Mouse (Mus musculus) kidney, postnatal 0 days (tissue): ENCODE measurements at regions not wholly inside any gene's neighbourhood (a gene's known extent, or its start where the extent isn't known, plus 50 kb on each side); places are given as distances from the start of the nearest gene placed in this dataset.

Experiments used
- ATAC-seq: fragments of 200-750 bp; cut with Nextera tagmentation; replicated peaks from 2 replicates; pipeline ENCODE4 v1.8.0; 2017; ENCODE audit warnings: low read depth, moderate number of reproducible peaks, moderate TSS enrichment, moderate library complexity; ENCODE audit not compliant: low FRiP score
- DNase-seq: peaks from one replicate; pipeline ENCODE4 v3.0.0-alpha.2; 2016; ENCODE audit warnings: low spot score
- H3K27ac ChIP-seq: fragments of 300-500 bp; sonication (generic); 2 replicates; pipeline ENCODE4 v1.5.1; 2014; ENCODE audit warnings: mild to moderate bottlenecking
- H3K27me3 ChIP-seq: fragments of 300-500 bp; sonication (generic); 2 replicates; pipeline ENCODE4 v1.6.1; 2014; ENCODE audit warnings: low read length, mixed read lengths; ENCODE audit not compliant: insufficient read depth
- H3K36me3 ChIP-seq: fragments of 300-500 bp; sonication (generic); 2 replicates; pipeline ENCODE4 v1.6.1; 2014; ENCODE audit warnings: low read length, mixed read lengths; ENCODE audit not compliant: insufficient read depth
- H3K4me1 ChIP-seq: fragments of 300-500 bp; sonication (generic); replicated peaks from 2 replicates; pipeline ENCODE4 v1.6.1; 2014; ENCODE audit warnings: antibody characterized with exemption, low read length, mixed read lengths; ENCODE audit not compliant: insufficient read depth
- H3K4me2 ChIP-seq: fragments of 300-500 bp; sonication (generic); 2 replicates; pipeline ENCODE4 v1.6.1; 2014; ENCODE audit warnings: mild to moderate bottlenecking, low read length, moderate library complexity, mixed read lengths
- H3K4me3 ChIP-seq: fragments of 300-500 bp; sonication (generic); replicated peaks from 2 replicates; pipeline ENCODE4 v1.5.1; 2014; ENCODE audit warnings: low read depth, low read length
- H3K9ac ChIP-seq: fragments of 300-500 bp; sonication (generic); 2 replicates; pipeline ENCODE4 v1.6.1; 2014; ENCODE audit warnings: low read depth, low read length
- H3K9me3 ChIP-seq: fragments of 300-500 bp; sonication (generic); replicated peaks from 2 replicates; pipeline ENCODE4 v1.6.1; 2016; ENCODE audit warnings: low read length, inconsistent platforms, mixed read lengths
- CTCF ChIP-seq: IDR thresholded peaks from 2 replicates; pipeline ENCODE4 v1.5.1; 2016; ENCODE audit warnings: antibody characterized with exemption, low read depth, mild to moderate bottlenecking, moderate library complexity
- WGBS: fragments of 180-500 bp; shearing (Covaris S2); extraction: QIAGEN DNeasy Blood & Tissue Kit; methylation state at CpG from one replicate; pipeline ENCODE4 v1.1.7; 2014; 5-methylcytosine and 5-hydroxymethylcytosine counted together

DNA sequence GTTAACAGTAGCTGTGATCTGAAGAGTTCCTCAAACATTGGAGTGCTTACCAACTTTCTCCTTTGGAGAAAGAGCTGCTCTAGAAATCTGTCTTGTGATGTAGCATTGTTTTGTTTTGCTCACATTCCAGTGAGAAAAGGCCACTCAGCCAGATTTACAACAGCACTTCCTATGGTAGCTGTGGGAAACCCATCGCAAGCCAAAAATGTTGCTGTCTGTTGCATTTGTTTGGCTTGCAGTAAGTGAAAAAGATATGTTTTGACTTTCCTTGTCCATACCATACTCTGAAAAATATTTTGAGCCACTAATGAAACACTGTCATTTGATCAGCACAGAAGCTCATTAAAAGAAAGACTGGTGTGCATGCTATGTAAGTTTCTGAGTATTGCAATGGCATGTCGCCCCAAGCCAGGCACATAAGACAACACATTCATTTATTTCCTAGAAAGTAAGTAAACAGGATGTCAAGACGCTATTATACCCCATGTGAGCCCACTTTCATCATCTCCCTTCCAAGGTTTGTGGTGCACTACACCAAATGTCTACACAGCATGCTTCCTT lies 66.2 kb downstream of the Car2 start:
- Histone ChIP-seq H3K27me3 (no peaks in the 10 kb centered on the region), H3K9me3 (no peaks in the 10 kb centered on the region), H3K4me1 (0 out of 2 replicates have a peak, but pooled peaks cover 2% of the 10 kb centered on the region), H3K4me3 (no peak overlapping the region), H3K36me3 (no peaks in the 10 kb centered on the region), H3K27ac (no peak overlapping the region), H3K4me2 (no peak overlapping the region), H3K9ac (no peak overlapping the region)
- DNase-seq (peak; percentile 39), ATAC-seq (no peak)
- no peak for TF ChIP-seq CTCF
- WGBS = 62% methylated on average over 3 of the region's 3 CpGs

DNA sequence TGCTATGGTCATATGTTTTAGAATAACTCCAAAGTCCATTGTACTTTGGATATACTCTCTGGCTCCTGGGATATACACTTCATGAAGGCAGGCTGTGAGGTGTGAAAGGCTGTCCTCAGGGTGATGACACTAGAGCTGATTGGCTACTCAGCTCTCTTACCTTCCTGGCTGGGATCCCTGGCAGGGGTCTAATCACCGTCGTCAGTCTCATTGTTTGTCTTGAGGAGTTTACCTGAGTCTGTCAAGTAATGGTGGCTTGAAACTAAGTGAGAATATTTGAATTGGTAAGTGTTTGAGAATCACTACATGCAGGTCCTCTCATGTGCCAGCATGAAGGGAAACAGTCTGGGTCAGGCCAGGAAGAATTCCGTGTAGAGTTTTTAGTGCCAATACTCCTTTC lies 66.9 kb downstream of the Car2 start:
- no peaks in the 10 kb centered on the region for H3K9me3 ChIP-seq
- ATAC-seq (no peak), DNase-seq (no peak)
- no peaks in the 10 kb centered on the region for H3K27me3 ChIP-seq
- TF ChIP-seq CTCF = no peak
- no peaks in the 10 kb centered on the region for H3K36me3 ChIP-seq
- H3K27ac ChIP-seq = no peak overlapping the region
- H3K4me1 ChIP-seq = 0 out of 2 replicates have a peak, but pooled peaks cover 6% of the 10 kb centered on the region
- H3K4me2 ChIP-seq = no peak overlapping the region
- no peak overlapping the region for H3K4me3 ChIP-seq
- WGBS = 41% methylated on average over 3 of the region's 3 CpGs
- H3K9ac ChIP-seq = no peak overlapping the region

DNA sequence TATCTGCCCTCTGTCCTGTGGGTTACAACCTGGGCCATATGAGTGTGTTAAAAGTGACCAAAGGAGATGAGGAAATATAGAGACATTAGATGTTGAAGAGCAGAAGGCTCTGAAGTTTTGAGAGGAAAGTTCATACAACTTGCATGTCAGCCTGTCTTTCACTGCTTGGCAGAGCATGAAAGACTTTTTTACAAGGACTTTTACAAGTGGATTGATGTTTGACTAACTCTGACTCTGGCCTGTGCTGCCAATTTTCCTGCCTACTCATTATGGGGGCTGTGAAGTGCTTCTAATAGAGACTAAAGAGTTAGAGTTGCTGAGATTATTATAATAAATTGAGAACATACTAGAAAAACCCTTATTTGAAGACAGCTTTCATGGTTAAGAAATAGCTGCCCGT lies 71.4 kb downstream of the Car2 start:
- Histone ChIP-seq H3K36me3 (no peaks in the 10 kb centered on the region), H3K9ac (no peak overlapping the region), H3K27ac (peak overlapping the region; percentile 65), H3K4me1 (0 out of 2 replicates have a peak, but pooled peaks cover 6% of the 10 kb centered on the region), H3K4me2 (no peak overlapping the region), H3K4me3 (no peak overlapping the region), H3K27me3 (no peaks in the 10 kb centered on the region), H3K9me3 (no peaks in the 10 kb centered on the region)
- DNase-seq (peak; percentile 33), ATAC-seq (peak; percentile 76; the same call in 1 of the 2 replicates)
- no peak for TF ChIP-seq CTCF
- 40% methylated on average over 1 of the region's 1 CpGs for WGBS

DNA sequence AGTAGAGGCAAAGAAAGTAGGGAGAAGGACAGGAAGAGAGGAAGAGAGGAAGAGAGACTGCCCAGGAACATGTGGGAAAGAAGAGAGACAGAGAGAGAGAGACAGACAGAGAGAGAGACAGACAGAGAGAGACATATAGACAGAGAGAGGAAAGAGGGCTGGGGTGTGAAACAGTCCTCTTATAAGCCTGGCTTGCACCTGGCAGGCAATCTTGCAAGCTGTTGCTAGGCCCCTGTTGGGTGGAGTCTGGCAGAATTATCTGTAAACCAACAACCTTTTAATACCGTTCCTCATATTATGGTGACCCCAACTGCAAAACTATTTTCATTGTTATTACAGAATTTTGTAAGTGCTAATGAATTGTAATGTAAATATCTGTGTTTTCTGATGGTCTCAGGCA lies 72.2 kb downstream of the Car2 start:
- Histone ChIP-seq H3K9ac (no peak overlapping the region), H3K27ac (peak overlapping the region; percentile 65; the same call in 1 of the 2 replicates), H3K27me3 (no peaks in the 10 kb centered on the region), H3K4me3 (no peak overlapping the region), H3K4me1 (0 out of 2 replicates have a peak, but pooled peaks cover 6% of the 10 kb centered on the region), H3K9me3 (no peaks in the 10 kb centered on the region), H3K4me2 (no peak overlapping the region), H3K36me3 (no peaks in the 10 kb centered on the region)
- ATAC-seq = no peak
- WGBS = 63% methylated on average over 1 of the region's 1 CpGs
- DNase-seq = no peak
- no peak for TF ChIP-seq CTCF

DNA sequence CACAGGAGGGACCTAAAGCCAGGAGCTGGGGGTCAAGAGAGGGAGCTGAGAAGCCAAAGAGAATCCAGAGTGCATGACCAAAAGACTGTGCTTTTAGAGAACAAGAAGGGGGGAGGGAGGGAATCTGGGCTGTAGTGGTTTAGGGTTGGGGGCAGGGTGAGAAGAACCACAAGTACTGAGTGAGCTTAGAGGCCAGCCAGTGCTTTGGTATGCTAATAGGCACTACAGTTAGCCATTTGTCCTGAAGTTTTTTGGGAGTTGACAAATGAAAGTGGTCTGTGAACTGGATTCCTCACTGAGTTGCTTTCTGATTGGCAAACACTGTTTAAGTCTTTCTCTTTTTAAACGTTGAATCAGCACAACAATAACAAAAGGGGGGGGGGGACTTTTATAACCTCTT lies 73.5 kb downstream of the Car2 start:
- Histone ChIP-seq H3K9ac (no peak overlapping the region), H3K27me3 (no peaks in the 10 kb centered on the region), H3K4me3 (no peak overlapping the region), H3K9me3 (no peaks in the 10 kb centered on the region), H3K27ac (no peak overlapping the region), H3K4me2 (no peak overlapping the region), H3K36me3 (no peaks in the 10 kb centered on the region), H3K4me1 (0 out of 2 replicates have a peak, but pooled peaks cover 6% of the 10 kb centered on the region)
- DNase-seq (peak; percentile 35), ATAC-seq (no peak; the same call in 1 of the 2 replicates)
- TF ChIP-seq CTCF = no peak
- 0% methylated on average over 1 of the region's 1 CpGs for WGBS

DNA sequence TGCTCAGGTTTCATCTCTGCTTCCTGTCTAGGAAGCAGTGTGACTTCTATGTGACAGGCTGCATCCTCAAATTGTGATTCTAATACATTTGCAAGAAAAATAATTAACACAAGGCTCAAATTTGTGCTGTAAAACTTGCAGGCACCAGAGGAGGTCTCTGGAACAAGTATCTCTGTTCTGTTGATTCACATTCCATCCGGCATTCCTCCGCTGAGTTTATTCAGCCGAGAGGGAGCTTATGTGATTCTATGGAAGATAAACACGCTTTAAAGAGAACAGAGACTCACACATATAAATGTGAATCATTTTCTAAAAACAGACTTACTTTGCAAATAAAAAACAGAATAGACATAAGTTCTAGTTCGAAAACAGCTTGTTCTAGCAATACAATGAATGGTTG lies 78.7 kb downstream of the Car2 start:
- ATAC-seq = no peak
- WGBS = 54% methylated on average over 5 of the region's 5 CpGs
- Histone ChIP-seq H3K9me3 (no peaks in the 10 kb centered on the region), H3K4me2 (no peak overlapping the region), H3K36me3 (no peaks in the 10 kb centered on the region), H3K27ac (no peak overlapping the region), H3K9ac (no peak overlapping the region), H3K4me1 (no peaks in the 10 kb centered on the region), H3K4me3 (no peak overlapping the region), H3K27me3 (no peaks in the 10 kb centered on the region)
- TF ChIP-seq CTCF = no peak
- DNase-seq = peak; percentile 19
